Mouse (Mus musculus) erythroblast, embryonic 14.5 days (primary cell): ENCODE measurements around the gene Zfp536.

Experiments
- GATA1 ChIP-seq: IDR thresholded peaks from 2 replicates; pipeline ENCODE4 v1.6.1; 2012; ENCODE audit warnings: low read length, inconsistent platforms, mixed read lengths
- TAL1 ChIP-seq: IDR thresholded peaks from 3 replicates; pipeline ENCODE4 v1.6.1; 2012; ENCODE audit warnings: low read length, inconsistent platforms, mixed read lengths

DNA sequence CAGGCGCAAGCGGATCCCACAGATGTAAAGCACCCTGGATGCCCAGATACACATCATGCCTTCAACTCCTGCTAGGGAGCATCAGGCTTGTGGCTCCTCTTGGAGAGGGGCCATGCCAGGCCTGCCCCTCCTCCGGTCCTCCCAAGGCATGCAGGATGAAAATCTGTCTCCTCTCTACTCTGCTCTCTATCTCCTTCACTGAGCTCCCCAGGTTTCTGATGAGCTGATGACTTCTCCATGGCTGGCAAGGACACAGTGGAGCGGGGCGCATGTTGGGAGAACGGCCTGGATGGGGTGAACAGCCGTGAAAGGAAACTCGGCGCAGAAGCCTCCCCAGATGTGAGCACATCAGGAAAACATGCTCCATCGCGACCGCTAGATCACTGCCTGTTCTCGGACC lies 186.7 kb downstream of the Zfp536 start:
- TF ChIP-seq GATA1 (no peak), TAL1 (no peak)
